Mouse (Mus musculus): ENCODE measurements at regions not wholly inside any gene's neighbourhood (a gene's known extent, or its start where the extent isn't known, plus 50 kb on each side); places are given as distances from the start of the nearest gene placed in this dataset.

DNA sequence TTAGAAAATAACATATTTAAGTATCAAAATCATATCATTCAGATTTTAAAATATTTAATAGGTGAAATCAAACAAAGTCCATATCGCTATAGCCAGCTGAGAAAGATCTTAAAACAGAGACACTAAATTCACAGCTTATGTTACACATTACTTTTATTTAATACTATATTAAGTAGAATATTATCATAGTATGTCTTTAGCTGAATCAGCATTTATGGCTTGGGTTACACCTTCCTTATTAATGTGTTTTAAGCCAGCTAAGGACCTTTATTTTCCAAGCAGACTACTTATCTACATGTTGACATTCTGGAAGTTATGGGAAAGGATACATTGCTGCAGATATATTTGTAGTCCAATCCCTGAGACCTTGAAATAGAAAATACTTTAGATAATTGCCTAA is 684.9 kb upstream of the Adgrl4 start:
- ATAC-seq: no peak

DNA sequence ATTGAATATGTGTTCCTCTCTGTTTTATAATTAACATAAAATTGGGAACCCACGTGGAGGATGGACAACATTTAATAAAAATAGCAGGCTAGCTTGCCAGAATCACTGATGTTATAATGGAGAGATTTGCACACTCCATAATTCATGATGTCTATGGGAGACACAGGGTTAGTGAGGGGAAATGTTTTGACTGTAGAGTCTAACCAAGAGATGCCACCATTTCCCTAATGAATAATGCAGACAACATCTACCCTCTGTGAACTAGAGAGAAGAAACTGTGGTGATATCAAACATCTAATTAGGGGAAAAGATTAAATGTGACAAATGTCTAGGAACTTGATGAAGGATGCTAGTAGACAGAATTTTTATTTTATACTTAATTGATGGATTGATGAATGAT is 677.8 kb upstream of the Adgrl4 start:
- ATAC-seq: no peak

DNA sequence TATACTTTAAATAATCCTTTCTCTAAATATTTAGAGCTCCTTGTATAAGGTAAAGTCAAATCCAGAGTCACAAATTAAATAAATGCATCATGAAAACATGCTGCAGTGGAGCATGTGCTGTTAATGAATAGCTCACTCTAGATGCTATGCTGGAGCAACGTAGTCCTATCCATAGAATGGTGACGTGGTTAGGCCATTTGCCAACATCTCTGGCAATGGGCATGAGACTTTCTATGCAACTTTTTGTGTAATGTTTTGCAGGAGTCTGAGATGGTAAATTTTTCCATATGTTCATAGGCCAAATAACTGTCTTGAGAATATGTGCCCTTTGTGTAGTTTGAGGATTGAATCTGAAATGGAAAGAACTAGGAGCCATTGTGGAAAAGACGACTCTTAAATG is 653.1 kb upstream of the Adgrl4 start:
- ATAC-seq: no peak

DNA sequence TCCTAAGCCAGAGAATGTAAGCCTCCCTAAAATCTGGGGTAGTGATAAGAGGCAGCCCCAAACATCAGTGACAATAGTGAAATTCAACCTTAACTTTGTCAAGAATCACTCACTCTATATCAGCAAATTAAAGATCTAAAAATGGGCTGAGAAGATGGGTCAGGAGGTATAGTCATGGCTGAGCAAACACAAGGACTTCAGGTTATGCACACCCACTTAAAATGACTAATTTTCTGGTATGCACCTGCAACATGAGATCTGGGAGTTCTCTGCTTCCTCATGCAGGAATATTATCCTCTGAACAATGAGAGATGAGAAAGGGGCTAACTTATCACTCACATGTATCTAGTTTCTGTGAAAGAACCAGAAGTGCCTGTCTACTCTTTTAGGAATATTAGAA is 619.9 kb upstream of the Adgrl4 start:
- no peak for ATAC-seq

DNA sequence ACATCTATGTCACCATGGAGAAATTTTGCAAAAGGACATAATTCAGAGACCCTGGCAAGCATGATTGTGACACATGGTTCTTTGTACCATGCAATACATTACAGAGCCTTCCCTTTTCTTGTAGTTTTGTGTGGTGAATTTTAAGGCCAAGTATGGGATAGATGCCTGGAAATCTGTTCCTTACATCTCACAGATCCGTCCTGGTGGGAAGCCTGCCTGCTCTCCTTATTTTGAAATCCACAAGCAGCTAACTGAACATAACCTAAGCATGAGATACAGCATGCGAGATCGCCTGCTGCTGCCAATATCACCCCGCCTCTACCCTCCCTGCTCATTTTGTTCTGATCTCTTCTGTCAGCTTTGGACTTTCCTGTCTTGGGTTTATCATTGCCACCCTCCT is 618.3 kb upstream of the Adgrl4 start:
- ATAC-seq: no peak

DNA sequence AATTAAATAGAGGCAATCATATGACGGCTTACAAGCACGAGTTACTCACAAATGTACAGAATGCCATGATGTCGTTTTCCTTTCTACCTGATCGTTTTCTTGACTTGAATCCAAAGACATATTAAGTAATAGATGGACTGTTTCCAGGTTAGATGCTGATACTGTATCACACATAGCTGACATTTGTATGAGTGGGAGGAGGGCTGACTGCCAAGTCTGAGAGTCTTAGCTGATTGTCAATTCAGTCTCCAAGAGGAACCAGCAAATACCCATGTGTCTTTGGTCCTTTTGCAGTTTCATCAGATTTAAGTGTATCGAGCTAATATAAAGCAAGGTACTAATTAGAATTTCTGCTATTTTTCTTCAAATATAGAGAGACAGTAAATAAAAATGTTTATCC is 617.6 kb upstream of the Adgrl4 start:
- ATAC-seq: no peak

DNA sequence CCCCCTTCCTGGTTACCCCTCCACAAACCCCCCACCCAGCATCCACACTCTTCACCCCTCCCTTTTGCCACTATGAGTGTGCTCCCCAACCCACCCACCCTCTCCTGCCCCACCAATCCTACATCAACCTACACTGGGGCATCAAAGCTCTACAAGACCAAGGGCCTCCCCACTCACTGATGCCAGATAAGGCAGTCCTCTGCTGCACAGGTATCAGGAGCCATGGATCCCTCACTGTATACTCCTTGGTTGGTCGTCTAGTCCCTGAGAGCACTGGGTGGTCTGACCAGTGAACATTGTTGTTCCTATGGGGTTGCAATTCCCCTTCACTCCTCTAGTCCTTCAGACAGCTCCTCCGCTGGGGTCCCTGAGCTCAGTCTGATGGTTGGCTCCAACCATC is 591.7 kb upstream of the Adgrl4 start:
- no peak for ATAC-seq

DNA sequence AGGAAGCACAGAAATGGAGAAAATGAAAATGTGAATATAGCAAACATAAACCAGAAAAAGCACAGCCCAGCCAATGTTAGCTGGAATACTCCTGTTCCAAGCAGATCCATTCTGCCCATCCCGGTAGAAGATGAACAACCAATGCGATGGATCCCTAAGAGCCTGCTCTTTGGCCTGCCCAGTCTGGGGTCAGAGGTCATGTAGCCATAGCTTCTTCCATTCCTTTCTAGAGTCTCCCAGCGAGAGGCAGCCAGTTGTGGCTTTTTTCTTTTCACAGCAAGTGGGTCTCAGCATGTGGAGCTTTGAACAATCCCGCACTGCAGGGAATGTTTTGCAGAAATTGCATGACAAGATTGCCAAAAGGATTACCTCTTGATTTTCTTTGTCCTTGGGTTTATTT is 585.6 kb upstream of the Adgrl4 start:
- ATAC-seq: no peak

DNA sequence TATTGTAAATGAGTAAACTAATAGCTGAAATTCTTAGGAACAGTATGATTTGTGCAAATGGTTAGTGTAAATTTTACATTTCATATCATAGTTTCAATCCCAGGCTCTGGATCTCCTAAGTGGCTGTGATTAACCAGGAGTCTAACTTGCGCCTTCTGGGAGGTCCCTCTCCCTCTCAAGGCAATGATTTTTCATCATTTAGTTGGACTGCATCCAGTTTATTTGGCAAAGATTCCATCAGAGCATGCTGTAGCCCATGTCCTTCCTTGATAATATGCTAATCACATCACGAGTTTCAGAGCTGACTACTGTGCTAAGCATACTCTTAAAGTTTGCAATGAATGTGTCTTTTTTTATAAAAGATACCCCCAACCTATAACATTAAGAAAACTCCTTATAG is 541.0 kb upstream of the Adgrl4 start:
- ATAC-seq: no peak

DNA sequence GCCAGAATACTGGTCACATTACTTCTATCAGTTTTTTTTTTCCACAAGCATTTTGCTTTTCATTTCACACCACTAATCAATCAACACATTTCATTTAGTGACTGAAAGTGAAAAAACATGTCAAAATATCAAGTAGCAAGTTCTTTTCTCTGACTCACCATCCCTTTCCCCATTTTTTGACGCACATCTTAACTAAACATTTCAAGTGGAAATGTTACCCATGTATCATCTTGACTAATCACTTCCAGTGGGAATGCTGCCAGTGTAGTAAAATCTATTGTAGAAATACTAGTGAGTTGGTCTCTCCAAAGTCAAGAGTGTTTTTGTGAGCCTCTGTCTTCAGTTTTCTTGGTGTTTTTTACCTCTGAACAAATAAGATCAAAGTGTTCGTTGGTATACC is 527.6 kb upstream of the Adgrl4 start:
- no peak for ATAC-seq

DNA sequence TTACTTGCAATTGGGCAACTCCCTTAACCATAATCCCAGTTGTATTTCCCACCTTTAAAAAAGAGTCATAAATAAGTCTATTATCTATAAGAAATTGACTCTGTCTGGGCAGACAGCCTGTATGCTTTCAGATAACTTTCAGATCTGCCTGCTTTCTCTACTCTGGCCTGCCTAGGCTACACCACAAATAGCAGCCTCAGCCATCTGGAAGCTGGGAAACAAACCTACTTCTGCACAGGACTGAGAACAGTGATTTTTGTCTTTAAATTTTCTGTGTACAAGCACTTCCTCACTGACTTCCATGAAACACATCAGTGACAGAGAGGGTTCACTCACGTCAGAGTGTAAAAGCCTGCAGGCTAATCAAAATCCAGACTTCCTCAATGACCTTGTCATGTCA is 482.8 kb upstream of the Adgrl4 start:
- ATAC-seq: no peak

DNA sequence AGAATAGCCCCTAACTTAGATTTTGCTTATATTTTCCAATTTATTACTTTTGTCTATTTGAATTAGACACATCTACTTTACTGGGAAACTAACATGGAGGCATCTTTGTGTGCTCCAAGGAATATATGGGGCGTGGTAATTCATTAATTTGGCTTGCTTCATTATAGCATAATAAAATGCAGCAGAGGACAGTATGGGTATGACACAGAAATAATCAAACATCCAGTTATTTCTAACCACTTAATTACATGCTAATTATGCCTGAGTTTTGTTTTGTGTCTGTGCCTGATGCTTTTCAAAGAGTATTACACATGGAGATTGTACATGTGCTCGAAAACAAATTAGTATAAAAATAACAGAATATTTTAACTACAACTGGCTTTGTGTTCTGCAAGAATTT is 438.0 kb upstream of the Adgrl4 start:
- no peak for ATAC-seq

DNA sequence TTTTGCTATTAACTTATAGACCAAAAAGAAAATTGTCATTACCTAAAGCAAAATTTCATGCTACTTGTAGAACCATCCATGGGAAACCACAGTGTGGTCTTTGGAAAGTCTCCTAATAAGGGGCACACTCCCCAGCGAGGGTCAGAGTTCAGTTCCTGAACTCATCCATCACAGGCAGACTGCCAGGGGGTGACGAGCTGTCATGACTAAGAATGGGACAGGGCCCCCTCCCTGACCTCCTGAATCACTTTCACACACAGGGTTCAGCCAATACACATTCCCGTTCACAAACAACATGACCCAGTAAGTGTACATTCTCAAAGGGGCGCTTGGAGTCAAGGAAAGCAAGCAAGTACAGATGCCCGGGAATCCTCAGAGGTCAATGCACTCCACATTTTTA is 437.5 kb upstream of the Adgrl4 start:
- no peak for ATAC-seq

DNA sequence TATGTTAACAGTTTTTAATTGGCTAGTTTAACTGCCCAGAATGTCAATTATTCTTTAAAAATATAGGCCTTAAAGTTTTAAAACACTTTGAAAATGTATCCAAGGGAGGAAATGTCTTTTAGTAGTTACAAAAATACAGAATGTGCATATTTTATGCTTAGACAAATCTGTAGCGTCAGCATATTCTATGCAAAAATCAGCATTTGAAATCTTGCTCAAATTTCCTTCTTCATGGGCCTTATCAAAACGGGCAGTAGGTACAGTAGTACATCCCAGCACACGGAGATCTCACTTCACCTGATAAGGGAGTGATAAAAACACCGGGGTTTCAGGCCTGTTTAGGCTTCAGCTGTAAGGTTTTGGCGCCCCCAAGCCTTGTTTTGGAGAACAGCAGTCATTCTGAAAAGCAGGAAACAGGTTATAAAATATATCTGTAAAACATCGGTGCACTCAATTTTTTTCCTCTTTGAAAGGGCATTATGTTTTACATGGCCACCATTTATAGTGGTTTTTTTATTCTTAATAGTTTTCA is 435.7 kb upstream of the Adgrl4 start:
- no peak for ATAC-seq

DNA sequence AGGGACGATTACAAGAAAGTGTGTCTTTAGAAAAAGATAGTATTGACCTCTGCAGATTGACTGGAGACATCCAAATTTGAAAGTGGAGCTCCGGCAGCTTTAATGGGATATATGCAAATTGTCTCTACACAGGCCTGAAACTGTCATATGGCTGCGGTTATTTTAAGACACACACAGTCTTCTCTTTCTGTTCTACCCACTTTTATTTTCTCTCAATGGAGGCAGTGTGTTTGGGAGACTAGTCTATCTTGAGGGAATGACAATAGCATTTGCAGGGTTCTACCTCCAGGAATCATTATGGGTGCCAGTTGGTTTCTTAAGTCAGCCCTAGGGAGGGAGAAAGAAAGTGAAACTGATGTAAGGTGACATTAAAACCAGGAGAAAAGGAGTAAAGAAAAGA is 434.2 kb upstream of the Adgrl4 start:
- ATAC-seq: no peak

DNA sequence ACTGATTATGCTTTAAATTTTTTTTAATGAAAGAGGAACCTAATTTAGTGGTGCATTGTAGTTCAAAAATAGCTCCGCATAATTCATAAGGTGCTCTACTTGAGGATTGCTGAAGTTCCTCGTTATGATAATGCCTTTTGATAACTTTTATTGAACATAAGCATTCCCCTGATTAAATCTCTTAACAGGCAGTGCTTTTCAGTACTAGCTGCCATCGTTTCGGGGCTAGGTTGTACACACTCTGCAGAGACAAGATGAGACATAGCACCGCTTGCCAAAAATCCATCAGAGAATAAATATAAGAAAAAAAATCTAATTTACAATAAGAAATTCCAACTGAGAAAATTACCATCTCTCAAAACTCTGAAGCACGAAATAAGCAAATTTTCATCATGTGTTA is 433.7 kb upstream of the Adgrl4 start:
- no peak for ATAC-seq

DNA sequence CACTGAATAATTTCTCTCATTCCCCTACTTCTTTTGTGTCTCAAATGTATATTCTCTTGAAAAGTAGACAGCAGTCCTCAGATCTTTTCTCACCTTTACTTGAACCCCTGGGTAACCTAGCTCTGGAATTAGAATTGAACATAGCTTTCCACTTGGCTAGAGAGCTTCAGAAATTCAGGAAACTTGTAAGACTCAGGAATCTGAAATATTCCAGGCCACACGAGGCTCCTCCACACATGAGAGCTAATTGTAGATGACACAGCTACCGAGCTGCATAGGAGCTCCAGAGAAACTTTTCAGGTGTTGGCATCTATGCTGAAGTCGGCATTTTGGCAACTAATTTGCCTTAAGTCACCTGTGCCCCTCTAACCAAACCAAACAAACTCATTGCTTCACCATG is 417.7 kb upstream of the Adgrl4 start:
- ATAC-seq: no peak

DNA sequence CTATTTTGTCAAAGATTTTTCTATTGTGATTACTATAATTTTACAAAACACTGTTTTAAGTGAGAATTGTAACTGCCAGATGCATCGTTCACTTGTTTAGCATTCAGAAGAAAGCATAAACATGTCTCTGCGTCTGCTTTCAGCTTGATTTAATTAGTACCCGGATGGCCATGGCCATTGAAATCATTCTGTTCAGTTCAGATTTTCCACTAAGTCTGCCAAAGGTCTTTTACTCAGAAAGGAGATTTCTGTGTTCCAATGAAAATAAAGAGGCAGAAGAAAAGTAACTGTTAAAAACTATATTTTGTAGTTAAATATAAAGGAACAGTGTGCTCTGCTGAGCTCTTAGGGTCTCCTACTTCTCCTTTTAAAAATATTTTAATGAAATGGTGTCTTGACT is 380.2 kb upstream of the Adgrl4 start:
- no peak for ATAC-seq

DNA sequence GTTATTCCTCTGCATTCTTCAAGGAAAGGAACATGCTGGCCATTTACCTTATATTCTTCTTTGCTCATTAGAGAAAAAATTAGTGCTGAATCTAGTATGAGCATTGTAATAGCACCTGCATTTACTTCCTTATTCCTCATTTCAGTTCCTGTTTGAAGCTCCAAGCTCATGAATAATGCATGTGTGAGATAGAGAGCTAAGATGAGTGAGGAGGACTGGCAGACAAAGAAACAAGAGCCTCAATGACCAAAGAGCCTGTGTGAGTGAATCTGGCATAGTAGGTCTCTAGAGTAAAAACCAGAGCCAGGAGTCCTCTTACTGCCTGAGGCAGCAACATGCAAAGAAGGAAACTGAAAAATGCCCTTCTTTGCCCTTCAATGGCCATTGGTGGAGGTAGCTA is 365.4 kb upstream of the Adgrl4 start:
- no peak for ATAC-seq

DNA sequence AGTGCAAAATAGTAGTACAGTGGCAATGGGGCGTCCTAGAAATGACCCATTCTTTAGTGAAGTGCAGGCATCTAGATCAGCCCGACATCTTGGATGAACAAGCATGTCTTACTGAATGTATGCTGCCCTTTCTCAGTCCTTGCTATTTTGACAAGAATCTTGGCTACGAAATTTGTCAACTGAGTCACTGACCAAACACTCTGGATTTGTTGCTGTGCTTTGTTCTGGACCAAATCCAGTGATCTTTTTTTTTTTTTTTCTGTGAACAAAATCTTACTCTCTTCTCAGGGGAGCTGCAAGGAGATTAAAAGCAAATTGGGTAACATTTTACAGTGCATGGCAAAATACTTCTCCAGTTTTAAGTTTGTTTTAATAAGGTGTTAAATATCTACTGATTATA is 320.9 kb upstream of the Adgrl4 start:
- ATAC-seq: no peak

DNA sequence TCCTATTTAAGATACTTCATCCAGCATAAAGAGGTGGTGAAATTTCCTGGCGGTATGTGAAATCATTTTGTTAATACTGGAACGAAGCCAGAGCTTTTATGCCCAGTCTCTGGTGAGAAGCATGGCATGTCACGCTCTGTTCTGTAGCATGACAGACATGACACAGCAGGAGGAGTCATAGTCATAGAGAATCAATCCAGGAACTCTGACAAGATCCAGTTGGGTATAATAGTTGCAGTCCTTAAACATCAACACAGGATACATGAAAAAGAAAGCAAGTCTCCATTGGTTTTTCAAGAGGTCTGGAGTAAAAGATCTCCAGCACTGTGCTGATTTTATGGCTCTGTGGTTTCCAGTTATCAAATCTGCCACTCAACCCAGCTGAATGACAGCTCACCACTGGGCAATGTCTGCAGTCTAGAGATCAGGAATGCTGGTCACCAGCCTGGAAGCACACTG is 320.1 kb upstream of the Adgrl4 start:
- no peak for ATAC-seq

DNA sequence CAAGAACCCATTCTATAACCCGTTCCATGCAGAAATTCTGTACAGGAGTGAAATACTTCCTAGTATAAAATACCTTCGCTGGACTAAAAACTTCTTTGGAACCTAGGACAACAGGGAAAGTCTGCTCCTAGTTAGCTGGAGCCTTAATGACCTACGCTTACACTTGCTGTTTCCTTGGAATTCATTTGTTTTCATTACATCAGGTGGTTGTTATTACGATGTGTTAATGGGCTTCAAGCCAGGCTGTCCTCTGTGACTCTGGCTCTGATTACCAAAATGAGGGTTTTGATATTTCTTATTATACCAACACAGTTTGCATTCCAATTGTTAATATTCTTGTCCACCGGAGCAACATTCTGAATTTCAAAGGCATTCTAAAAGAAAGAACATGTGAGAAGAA is 313.6 kb upstream of the Adgrl4 start:
- no peak for ATAC-seq

DNA sequence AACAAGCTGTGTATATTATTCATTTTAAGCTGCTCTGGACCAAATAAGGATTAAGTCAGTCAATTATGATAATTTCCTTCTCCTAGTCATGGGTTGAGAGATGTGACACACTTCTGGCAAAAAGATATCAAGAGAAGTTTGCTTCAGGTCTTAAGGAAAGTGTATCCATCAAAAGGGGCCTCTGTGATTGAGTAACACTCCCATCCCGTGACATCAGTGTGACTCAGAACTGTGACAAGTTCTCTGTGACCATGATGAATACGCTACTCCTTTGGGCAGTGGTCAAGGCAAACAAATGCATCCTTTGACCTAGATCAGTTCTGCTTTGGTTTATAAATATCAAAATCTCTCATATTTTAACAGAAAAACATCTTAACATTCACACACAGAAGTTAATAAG is 290.8 kb upstream of the Adgrl4 start:
- ATAC-seq: no peak

DNA sequence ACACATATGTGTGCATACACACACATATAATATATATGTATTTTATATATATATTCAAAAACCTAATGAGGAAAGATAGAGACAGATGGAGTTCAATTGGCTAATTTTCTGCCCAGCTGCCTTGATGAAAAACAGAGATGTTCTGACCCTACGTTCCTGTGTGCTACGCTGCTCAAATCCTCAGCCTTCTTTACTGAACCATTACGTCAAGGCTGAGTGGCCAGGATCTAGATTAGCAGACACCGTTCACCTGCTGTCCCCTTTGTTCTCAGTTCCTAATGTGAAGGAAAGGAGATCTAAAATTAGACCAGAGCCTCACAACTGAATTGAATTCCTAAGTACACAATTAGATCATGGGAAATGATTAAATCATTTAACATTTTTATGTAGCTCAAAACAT is 284.3 kb upstream of the Adgrl4 start:
- ATAC-seq: no peak

DNA sequence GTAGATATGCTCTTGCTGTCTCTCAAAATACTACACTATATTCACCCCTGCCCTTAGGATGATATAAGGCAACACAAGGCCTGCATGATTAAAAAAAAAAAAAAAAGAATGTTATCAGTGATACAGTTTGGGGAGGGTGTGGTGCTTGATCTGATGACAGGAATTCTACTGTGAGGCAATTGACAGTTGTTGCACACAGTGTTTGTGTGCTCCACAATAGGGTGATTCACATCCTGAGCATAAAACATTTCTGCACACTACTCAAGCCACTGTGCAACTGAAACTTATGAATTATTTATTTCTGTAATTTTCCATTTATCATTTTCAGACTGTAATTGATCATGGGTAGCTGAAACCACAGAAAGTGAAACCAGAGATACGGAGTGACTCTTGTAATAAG is 277.2 kb upstream of the Adgrl4 start:
- ATAC-seq: no peak

DNA sequence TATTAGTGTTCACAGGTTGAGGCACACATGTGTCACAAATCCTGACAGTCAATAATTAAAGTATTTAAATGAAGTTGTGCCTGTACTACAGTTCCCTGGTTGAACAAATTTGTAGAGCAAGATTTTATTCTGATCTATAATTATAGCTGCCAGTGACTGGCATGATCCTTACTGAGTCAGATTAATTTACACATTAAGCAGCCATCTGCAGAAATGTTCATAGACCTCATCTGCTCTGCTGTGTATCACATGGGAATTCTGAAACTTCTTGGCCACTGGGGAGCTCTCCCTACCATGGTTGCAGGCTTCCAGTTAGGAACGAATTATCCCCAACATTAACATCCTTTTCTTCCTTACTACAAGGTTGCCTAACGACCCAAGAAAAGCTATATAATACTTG is 255.6 kb upstream of the Adgrl4 start:
- ATAC-seq: no peak

Data from activated CD4-positive, CD25-positive, alpha-beta regulatory T cell, adult 4 months (primary cell).